Mouse (Mus musculus): ENCODE measurements around the gene Olfr1328.
"Not testable (repeated sequence)": the region's sequence is repeated elsewhere in the genome, so short reads cannot be mapped to it uniquely, and the experiment has no call there.

Gene Olfr1328

GRCm38 (mm10) chr4:118938512-118938911 is at the start of gene Olfr1328:
TSS of gene Olfr1328 (minus strand) at chr4:118938612.
- DNase-seq, result no peak

GRCm38 (mm10) chr4:118985291-118985690 is 46.9 kb upstream of the Olfr1328 start:
- DNase-seq, result no peak

GRCm38 (mm10) chr4:118973281-118973680 is 34.9 kb upstream of the Olfr1328 start:
- no peak for DNase-seq

GRCm38 (mm10) chr4:118967711-118968110 is 29.3 kb upstream of the Olfr1328 start:
- no peak for DNase-seq

GRCm38 (mm10) chr4:118961141-118961628 is 22.8 kb upstream of the Olfr1328 start, which contains the start of gene Lao1:
TSS of gene Lao1 (plus strand) at chr4:118961578.
- DNase-seq, result no peak

GRCm38 (mm10) chr4:118958812-118959211 is 20.4 kb upstream of the Olfr1328 start:
- DNase-seq, result no peak

- DNase-seq, result not testable (repeated sequence)
These were observed 7.1 kb downstream of the Olfr1328 start for GRCm38 (mm10) chr4:118931326-118931725.

GRCm38 (mm10) chr4:118917365-118917764 is 21.0 kb downstream of the Olfr1328 start, which contains the start of gene Olfr1329:
TSS of gene Olfr1329 (minus strand) at chr4:118917465.
- not testable (repeated sequence) for DNase-seq

GRCm38 (mm10) chr4:118901981-118902380 is 36.4 kb downstream of the Olfr1328 start:
- DNase-seq, result no peak

- DNase-seq, result no peak
These were observed 50.1 kb downstream of the Olfr1328 start, which contains the start of gene Olfr1330 for GRCm38 (mm10) chr4:118888297-118888696. TSS of gene Olfr1330 (plus strand) at chr4:118888597.

All from embryo, embryonic 11 days (tissue).